Mouse (Mus musculus): ENCODE results near the gene Map3k7.

Gene Map3k7

DNA sequence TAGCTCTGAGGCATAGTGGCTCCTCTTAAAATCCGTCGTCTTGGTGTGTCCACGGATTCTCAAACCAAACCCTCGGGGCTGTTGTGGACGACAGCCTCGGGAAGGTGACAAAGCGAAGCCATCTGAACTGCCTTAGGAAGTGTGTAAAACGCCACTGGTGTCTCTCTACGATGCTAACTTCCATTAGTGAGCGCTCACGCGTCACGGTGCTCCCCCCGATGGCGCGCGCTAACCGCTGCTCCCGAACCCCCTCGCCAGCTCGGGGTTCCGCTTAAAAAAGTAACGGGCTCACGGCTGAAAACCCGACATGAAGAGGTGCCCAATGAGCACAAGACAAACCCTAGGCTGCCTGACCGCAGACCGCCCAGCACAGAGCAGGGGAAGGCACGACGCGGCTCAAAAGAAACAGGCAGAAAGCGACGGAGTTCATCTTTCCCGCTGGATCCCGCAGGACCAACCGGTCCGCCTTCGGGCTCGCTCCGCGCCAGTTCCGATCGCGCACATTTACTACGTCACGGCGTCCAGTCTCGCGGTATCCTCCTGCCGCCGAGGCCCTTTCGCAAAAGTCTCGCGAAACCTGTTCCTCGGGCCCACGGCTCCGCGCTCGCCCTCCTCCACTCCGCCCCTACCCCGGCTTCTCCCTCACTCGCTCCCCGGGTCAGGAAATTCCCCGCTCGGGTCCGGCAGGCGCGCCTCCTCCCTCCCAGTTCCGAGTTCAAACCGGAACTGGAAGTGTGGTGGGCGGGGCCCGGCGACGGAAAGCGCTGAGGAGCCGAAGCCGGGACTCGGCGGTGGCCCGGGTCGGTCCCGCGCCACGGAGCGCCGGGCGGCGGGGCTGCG, at the start of gene Map3k7:
Gene Map3k7 (plus strand): TSS at position 744 of the 840 bp plus-strand sequence.
- DNase-seq: peak; percentile 91

- no peak for DNase-seq
Measured at GRCm38 (mm10) chr4:31915114-31915513, 48.8 kb upstream of the Map3k7 start.

- no peak for DNase-seq
Measured at GRCm38 (mm10) chr4:31918717-31919116, 45.2 kb upstream of the Map3k7 start.

DNA sequence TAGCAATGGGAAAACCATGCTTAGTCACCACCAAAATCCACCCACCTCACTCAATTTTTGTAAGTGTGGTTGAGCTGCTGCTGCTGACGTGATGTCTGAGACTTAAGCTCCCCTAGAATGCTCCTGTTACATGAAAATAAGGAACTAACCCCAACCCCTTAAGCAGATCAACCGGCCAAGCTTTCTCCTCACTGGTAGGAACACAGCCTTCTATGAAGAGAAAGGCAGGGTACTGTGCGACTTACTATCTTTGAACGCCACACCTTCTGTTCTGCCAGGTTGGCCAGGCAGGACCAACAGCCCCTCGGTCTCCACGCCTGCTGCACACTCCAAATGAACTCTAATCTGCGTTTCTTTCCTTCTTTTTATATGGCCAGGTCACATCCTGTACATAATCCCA, 41.7 kb upstream of the Map3k7 start:
- DNase-seq: no peak

DNA sequence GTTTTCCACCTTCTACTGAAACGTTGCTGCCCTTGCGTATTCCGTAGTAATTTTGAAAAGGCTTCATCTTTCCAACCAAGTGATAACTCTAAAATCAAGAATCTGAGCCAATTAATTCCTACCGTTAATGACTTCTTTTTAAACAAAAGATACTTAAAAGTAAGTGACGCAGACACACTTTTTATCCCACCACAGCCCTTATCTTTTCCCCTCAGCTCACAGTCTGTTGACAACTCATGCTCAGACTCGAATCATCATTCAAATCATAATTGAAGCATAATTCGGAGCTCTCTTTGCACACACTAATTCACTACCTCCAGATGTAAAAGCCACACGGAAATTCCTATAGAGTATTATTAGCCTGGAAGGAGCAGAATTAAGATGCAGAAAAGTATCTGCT, 40.5 kb upstream of the Map3k7 start:
- no peak for DNase-seq

DNA sequence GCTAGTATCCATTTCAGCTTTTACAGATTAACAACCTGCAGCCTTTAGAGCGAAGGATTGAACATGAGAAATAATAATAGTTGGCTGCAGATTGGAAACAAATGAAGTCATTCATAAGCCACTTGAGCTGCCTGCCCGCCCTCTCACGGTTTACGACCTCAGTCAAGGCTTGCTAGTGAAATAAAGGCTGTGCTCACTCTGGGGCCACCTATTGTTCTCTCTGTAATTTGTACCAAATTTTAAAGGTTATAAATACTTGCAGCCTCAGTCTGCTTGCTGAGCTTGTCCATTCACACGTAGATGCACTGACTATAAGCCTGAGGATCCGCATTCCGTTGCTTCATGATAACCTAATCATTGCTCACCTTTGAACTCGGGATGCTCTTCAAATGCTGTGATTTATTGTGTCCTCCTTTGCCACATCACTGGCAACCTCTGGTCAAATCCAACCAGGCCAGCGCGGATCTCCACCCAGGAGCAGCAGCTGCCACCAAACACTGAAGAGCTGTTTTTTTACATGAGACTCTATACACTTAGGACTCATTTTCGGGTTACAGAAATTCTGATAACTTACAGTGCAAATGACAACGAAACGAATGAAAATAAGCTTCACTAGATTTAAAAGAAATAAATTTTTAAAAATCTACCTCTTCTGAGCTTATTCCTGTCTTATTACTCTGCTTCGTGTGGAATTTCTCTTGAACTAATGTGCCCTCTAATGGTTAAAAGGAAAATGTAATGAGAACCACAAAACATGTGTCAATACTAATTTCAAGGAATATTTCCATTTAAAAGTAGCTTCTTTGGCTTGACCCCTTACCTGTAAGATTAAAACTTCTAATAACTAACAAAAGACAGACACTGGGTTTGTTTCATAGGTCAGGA, 39.4 kb upstream of the Map3k7 start:
- no peak for DNase-seq

DNA sequence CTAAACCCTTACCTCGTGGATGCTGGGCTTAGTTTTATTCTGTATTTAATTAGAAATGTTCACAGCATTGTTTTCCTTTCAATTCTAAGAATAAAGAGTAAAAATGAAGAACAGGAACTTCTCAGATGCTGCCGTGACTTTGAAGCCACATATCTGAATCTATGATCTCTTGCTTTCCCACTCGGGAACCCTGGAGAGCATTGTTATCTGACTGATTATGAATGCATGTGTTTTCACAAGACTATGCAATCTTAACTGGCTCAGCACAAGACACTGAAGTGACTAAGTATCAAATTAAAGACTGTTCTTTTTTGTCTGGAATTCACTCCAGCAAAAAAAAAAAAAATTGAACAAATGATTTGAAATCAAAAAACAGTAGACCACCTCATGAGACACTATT, 30.7 kb upstream of the Map3k7 start:
- DNase-seq: no peak

- DNase-seq: no peak
Measured at GRCm38 (mm10) chr4:31935831-31936306, 28.0 kb upstream of the Map3k7 start.

- DNase-seq: no peak
Measured at GRCm38 (mm10) chr4:31936358-31936757, 27.5 kb upstream of the Map3k7 start.

GRCm38 (mm10) chr4:31936911-31937375, 27.0 kb upstream of the Map3k7 start:
- no peak for DNase-seq

GRCm38 (mm10) chr4:31937376-31938281, 26.3 kb upstream of the Map3k7 start:
- DNase-seq: no peak

- DNase-seq: no peak
Measured at GRCm38 (mm10) chr4:31938416-31939106, 25.3 kb upstream of the Map3k7 start.

GRCm38 (mm10) chr4:31941616-31942015, 22.3 kb upstream of the Map3k7 start:
- no peak for DNase-seq

- no peak for DNase-seq
Measured at GRCm38 (mm10) chr4:31943045-31943444, 20.9 kb upstream of the Map3k7 start.

- no peak for DNase-seq
Measured at GRCm38 (mm10) chr4:31964194-31964875, 438 bp downstream of the Map3k7 start.

GRCm38 (mm10) chr4:31965208-31965607, 1.3 kb downstream of the Map3k7 start:
- no peak for DNase-seq

- no peak for DNase-seq
Measured at GRCm38 (mm10) chr4:31971437-31971836, 7.5 kb downstream of the Map3k7 start.

GRCm38 (mm10) chr4:31972181-31972580, 8.3 kb downstream of the Map3k7 start:
- no peak for DNase-seq

GRCm38 (mm10) chr4:31975260-31975950, 11.5 kb downstream of the Map3k7 start:
- DNase-seq: no peak

GRCm38 (mm10) chr4:31981863-31982262, 18.0 kb downstream of the Map3k7 start:
- DNase-seq: no peak

DNA sequence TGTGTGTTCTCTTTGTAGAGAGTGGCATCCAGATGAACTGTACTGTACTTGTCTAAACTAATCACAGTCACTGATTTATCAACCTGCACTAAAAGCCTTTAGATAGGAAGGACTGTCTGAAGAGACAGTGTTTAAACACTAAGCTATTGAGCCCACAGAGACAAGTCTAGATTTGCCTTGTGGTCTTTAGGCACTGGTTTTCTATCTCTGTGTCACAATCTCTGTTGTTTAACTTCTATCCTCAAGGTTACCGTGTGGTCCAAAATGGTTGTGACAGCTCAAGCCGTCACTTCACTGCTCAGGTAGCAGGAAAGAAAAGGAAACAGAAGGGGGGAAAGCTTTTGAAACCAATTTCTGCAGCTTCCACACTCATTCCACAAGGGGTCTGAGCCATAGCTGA, 29.5 kb downstream of the Map3k7 start:
- no peak for DNase-seq
